Comparison of ENCODE assay signal across 21 mouse cellular contexts in genomic region chr13:90725053-90725827, GRCm38 (mm10).
DNase-seq lines count a peak whose midpoint lies in the region; ATAC-seq and TF ChIP-seq lines count a peak whose summit lies in the region.
"Had no signal": no experiment of that assay in that cellular context is flagged by ENCODE, and none has a peak within 500 bp of the region (broad histone marks: within the 10 kb centered on the region; RNA-seq: fewer than 3 reads in every experiment).

No protein-coding gene starts in this region.

- no peak overlapping the region for H3K4me3 ChIP-seq in forebrain, embryonic 16.5 days (replicated peaks; ENCODE audit: low read length)
- no peak overlapping the region for H3K4me3 ChIP-seq in forebrain, embryonic 10.5 days
- H3K4me3 ChIP-seq in kidney, adult 2 months (ENCODE audit: insufficient read depth, low read depth, low read length): no peak overlapping the region
- H3K4me3 ChIP-seq in heart, embryonic 14.5 days (ENCODE audit: control insufficient read depth in 1 of 2, insufficient read depth in 1 of 2, low read depth in 1 of 2, low read length in 2 of 2): no peak overlapping the region
- H3K4me3 ChIP-seq: hindbrain, embryonic 13.5 days; liver, embryonic 15.5 days; megakaryocyte, embryonic 14.5 days; midbrain, embryonic 15.5 days; myocyte had no signal

- no peak for TF ChIP-seq CTCF in kidney, adult 2 months (conservative IDR thresholded peaks at IDR 0.05; ENCODE audit: insufficient read depth, insufficient read length, low read depth, low read length)
- TF ChIP-seq CTCF in brain, embryonic 14.5 days (IDR thresholded peaks at IDR 0.05; ENCODE audit: borderline replicate concordance, extremely low read depth, insufficient read depth, insufficient read length): no peak

- H3K4me1 ChIP-seq in forebrain, embryonic 16.5 days (replicated peaks; ENCODE audit: control insufficient read depth, insufficient read depth, low read length): peaks cover 12% of the 10 kb centered on the region
- H3K4me1 ChIP-seq in forebrain, embryonic 10.5 days: peaks cover 15% of the 10 kb centered on the region
- H3K4me1 ChIP-seq in kidney, adult 2 months (ENCODE audit: control insufficient read depth, insufficient read depth, low read length): no peaks in the 10 kb centered on the region
- H3K4me1 ChIP-seq in heart, embryonic 14.5 days (ENCODE audit: control insufficient read depth in 2 of 2, insufficient read depth in 2 of 2, low read length in 2 of 2): peaks cover 2 to 15% of the 10 kb centered on the region in 2 experiments; a peak in 3 of 4 replicates
- H3K4me1 ChIP-seq: liver, embryonic 15.5 days; megakaryocyte, embryonic 14.5 days; midbrain, embryonic 15.5 days had no signal

- no peak for DNase-seq in forebrain, embryonic 10.5 days (ENCODE audit: extremely low spot score, low spot score)
- DNase-seq in kidney, adult 2 months: peak; percentile 3
- DNase-seq in kidney, postnatal 14 days: no peak
- peak; percentile 23 for DNase-seq in brain, embryonic 14.5 days (ENCODE audit: low read depth)
- DNase-seq in thymus, postnatal 0 days (ENCODE audit: low spot score): no peak
- DNase-seq: adrenal gland, postnatal 25 days; cerebellum, adult 11-12 months; cerebellum, postnatal 14 days; embryo, embryonic 11 days; kidney, adult 8-10 months; kidney, postnatal 25 days; thymus, postnatal 36 days had no signal

- H3K9ac ChIP-seq in forebrain, embryonic 16.5 days (replicated peaks; ENCODE audit: low read depth, low read length): no peak overlapping the region
- H3K9ac ChIP-seq in heart, embryonic 14.5 days (ENCODE audit: low read length): no peak overlapping the region
- H3K9ac ChIP-seq: hindbrain, embryonic 13.5 days; liver, embryonic 15.5 days; midbrain, embryonic 15.5 days had no signal

- no peak for TF ChIP-seq POLR2A in kidney, adult 2 months (IDR thresholded peaks at IDR 0.05; ENCODE audit: low read depth, low read length)
- no peak for TF ChIP-seq POLR2A in brain, embryonic 14.5 days (IDR thresholded peaks at IDR 0.05; ENCODE audit: borderline replicate concordance, extremely low read depth, insufficient read depth, insufficient read length, poor library complexity, severe bottlenecking)

- no peaks in the 10 kb centered on the region for H3K27me3 ChIP-seq in forebrain, embryonic 16.5 days (replicated peaks; ENCODE audit: control insufficient read depth, insufficient read depth, low read length)
- no peaks in the 10 kb centered on the region for H3K27me3 ChIP-seq in forebrain, embryonic 10.5 days (ENCODE audit: poor library complexity, severe bottlenecking)
- no peaks in the 10 kb centered on the region for H3K27me3 ChIP-seq in kidney, adult 2 months (replicated peaks; ENCODE audit: control insufficient read depth, insufficient read depth, low read length)
- no peaks in the 10 kb centered on the region for H3K27me3 ChIP-seq in heart, embryonic 14.5 days (ENCODE audit: control insufficient read depth, insufficient read depth, low read length)
- H3K27me3 ChIP-seq: CH12.LX; hindbrain, embryonic 13.5 days; liver, embryonic 15.5 days; megakaryocyte, embryonic 14.5 days; midbrain, embryonic 15.5 days had no signal

- no peaks in the 10 kb centered on the region for H3K9me3 ChIP-seq in forebrain, embryonic 16.5 days (ENCODE audit: control insufficient read depth, low read length)
- H3K9me3 ChIP-seq in forebrain, embryonic 10.5 days: no peaks in the 10 kb centered on the region
- H3K9me3 ChIP-seq in heart, embryonic 14.5 days (ENCODE audit: control insufficient read depth, low read length): no peaks in the 10 kb centered on the region
- H3K9me3 ChIP-seq: hindbrain, embryonic 13.5 days; liver, embryonic 15.5 days; megakaryocyte, embryonic 14.5 days; midbrain, embryonic 15.5 days had no signal

- no peak overlapping the region for H3K4me2 ChIP-seq in forebrain, embryonic 16.5 days (ENCODE audit: low read length)
- H3K4me2 ChIP-seq in heart, embryonic 14.5 days (ENCODE audit: low read length): no peak overlapping the region
- H3K4me2 ChIP-seq: hindbrain, embryonic 13.5 days; liver, embryonic 15.5 days; midbrain, embryonic 15.5 days had no signal

- 69% methylated on average over 10 of the region's 10 CpGs for WGBS in forebrain, embryonic 16.5 days
- 90% methylated on average over 10 of the region's 10 CpGs for WGBS in forebrain, embryonic 10.5 days
- 84% methylated on average over 10 of the region's 10 CpGs for WGBS in kidney, adult 2 months
- 64% methylated on average over 10 of the region's 10 CpGs for WGBS in heart, embryonic 14.5 days

- 0 out of 2 replicates have a peak, but pooled peaks have one; percentile 20 for ATAC-seq in forebrain, embryonic 16.5 days
- ATAC-seq in heart, embryonic 14.5 days (ENCODE audit: insufficient number of reproducible peaks, insufficient read depth, low FRiP score, low read depth): peak; percentile 47; the same call in 1 of the 2 replicates
- ATAC-seq: inflammation-experienced regulatory T-cells, adult 6 months; midbrain, embryonic 15.5 days had no signal

- H3K36me3 ChIP-seq in forebrain, embryonic 16.5 days (ENCODE audit: control insufficient read depth, insufficient read depth): no peaks in the 10 kb centered on the region
- no peaks in the 10 kb centered on the region for H3K36me3 ChIP-seq in forebrain, embryonic 10.5 days (replicated peaks)
- no peaks in the 10 kb centered on the region for H3K36me3 ChIP-seq in kidney, adult 2 months (ENCODE audit: control insufficient read depth, insufficient read depth, low read length)
- no peaks in the 10 kb centered on the region for H3K36me3 ChIP-seq in heart, embryonic 14.5 days (ENCODE audit: control insufficient read depth, insufficient read depth, low read length)
- H3K36me3 ChIP-seq: hindbrain, embryonic 13.5 days; liver, embryonic 15.5 days; midbrain, embryonic 15.5 days had no signal

- no peak overlapping the region for H3K27ac ChIP-seq in forebrain, embryonic 16.5 days (ENCODE audit: low read length)
- no peak overlapping the region for H3K27ac ChIP-seq in forebrain, embryonic 10.5 days
- H3K27ac ChIP-seq in kidney, adult 2 months (ENCODE audit: insufficient read depth, low read depth, low read length): no peak overlapping the region
- H3K27ac ChIP-seq in heart, embryonic 14.5 days (replicated peaks in 1 of 2; ENCODE audit: control insufficient read depth in 1 of 2, insufficient read depth in 1 of 2, low read depth in 2 of 2, low read length in 2 of 2): no peak overlapping the region
- H3K27ac ChIP-seq: hindbrain, embryonic 13.5 days; liver, embryonic 15.5 days; midbrain, embryonic 15.5 days had no signal

Comparison
In these comparisons a context has a peak if more than half of its experiments do, and no peak if none do; other contexts are left out.
1. DNase-seq: peak in kidney, adult 2 months (single experiment) and brain, embryonic 14.5 days (single experiment); none in forebrain, embryonic 10.5 days (single experiment), kidney, postnatal 14 days (single experiment) and thymus, postnatal 0 days (single experiment).